Mouse (Mus musculus) heart, postnatal 0 days (tissue): ENCODE results near the gene Cyb561d2.

ENCODE experiments used
- CTCF ChIP-seq: IDR thresholded peaks from 2 replicates; pipeline ENCODE4 v1.5.1; 2016; ENCODE audit warnings: antibody characterized with exemption, control low read depth, low read depth
- EP300 ChIP-seq: IDR thresholded peaks from 2 replicates; pipeline ENCODE4 v1.6.1; 2016; ENCODE audit warnings: antibody characterized with exemption, low read depth

- TF ChIP-seq CTCF (no peak), EP300 (no peak)
Observed at GRCm38 (mm10) chr9:107541474-107542351, at the start of gene Cyb561d2, which contains the start of gene Nprl2.
